Mouse (Mus musculus) kidney, postnatal 0 days (tissue): ENCODE results near the gene Camk1d. TPM values are rescaled to one million over a fixed set of nuclear protein-coding genes. Genes with fewer than 3 reads are reported as not detected.

Source experiments
- ATAC-seq: fragments of 200-750 bp; cut with Nextera tagmentation; replicated peaks from 2 replicates; pipeline ENCODE4 v1.8.0; 2017; ENCODE audit warnings: low read depth, moderate number of reproducible peaks, moderate TSS enrichment, moderate library complexity; ENCODE audit not compliant: low FRiP score
- DNase-seq: peaks from one replicate; pipeline ENCODE4 v3.0.0-alpha.2; 2016; ENCODE audit warnings: low spot score
- H3K27ac ChIP-seq: fragments of 300-500 bp; sonication (generic); 2 replicates; pipeline ENCODE4 v1.5.1; 2014; ENCODE audit warnings: mild to moderate bottlenecking
- H3K27me3 ChIP-seq: fragments of 300-500 bp; sonication (generic); 2 replicates; pipeline ENCODE4 v1.6.1; 2014; ENCODE audit warnings: low read length, mixed read lengths; ENCODE audit not compliant: insufficient read depth
- H3K36me3 ChIP-seq: fragments of 300-500 bp; sonication (generic); 2 replicates; pipeline ENCODE4 v1.6.1; 2014; ENCODE audit warnings: low read length, mixed read lengths; ENCODE audit not compliant: insufficient read depth
- H3K4me1 ChIP-seq: fragments of 300-500 bp; sonication (generic); replicated peaks from 2 replicates; pipeline ENCODE4 v1.6.1; 2014; ENCODE audit warnings: antibody characterized with exemption, low read length, mixed read lengths; ENCODE audit not compliant: insufficient read depth
- H3K4me2 ChIP-seq: fragments of 300-500 bp; sonication (generic); 2 replicates; pipeline ENCODE4 v1.6.1; 2014; ENCODE audit warnings: mild to moderate bottlenecking, low read length, moderate library complexity, mixed read lengths
- H3K4me3 ChIP-seq: fragments of 300-500 bp; sonication (generic); replicated peaks from 2 replicates; pipeline ENCODE4 v1.5.1; 2014; ENCODE audit warnings: low read depth, low read length
- H3K9ac ChIP-seq: fragments of 300-500 bp; sonication (generic); 2 replicates; pipeline ENCODE4 v1.6.1; 2014; ENCODE audit warnings: low read depth, low read length
- H3K9me3 ChIP-seq: fragments of 300-500 bp; sonication (generic); replicated peaks from 2 replicates; pipeline ENCODE4 v1.6.1; 2016; ENCODE audit warnings: low read length, inconsistent platforms, mixed read lengths
- CTCF ChIP-seq: IDR thresholded peaks from 2 replicates; pipeline ENCODE4 v1.5.1; 2016; ENCODE audit warnings: antibody characterized with exemption, low read depth, mild to moderate bottlenecking, moderate library complexity
- WGBS: fragments of 180-500 bp; shearing (Covaris S2); extraction: QIAGEN DNeasy Blood & Tissue Kit; methylation state at CpG from one replicate; pipeline ENCODE4 v1.1.7; 2014; 5-methylcytosine and 5-hydroxymethylcytosine counted together
- polyA plus RNA-seq: library from polyadenylated mRNA; unstranded; fragments of >200 nt; fragmentation: Nextera tagmentation; extraction: Ambion mirVana; gene quantifications from 2 replicates; pipeline ENCODE4 v1.2.1, GENCODE M21; 2015

Camk1d gene
- polyA plus RNA-seq, 1 experiment from 2014 or later: 1.5 TPM

DNA sequence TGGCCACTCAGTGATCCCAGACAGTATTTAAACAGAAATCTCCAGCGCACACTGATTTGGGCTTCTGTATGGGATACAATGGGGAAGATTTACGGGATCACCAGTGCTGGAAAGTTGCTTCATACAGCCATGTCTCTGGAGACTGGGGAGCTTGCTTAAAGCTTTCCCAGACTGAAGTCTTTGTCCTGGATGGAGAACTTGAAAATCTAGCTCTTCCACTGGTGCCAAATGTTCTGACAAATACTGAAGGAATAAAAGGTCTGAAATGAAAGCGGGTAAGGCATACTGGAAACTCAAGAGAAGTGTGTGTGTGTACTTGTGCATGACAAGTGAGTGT lies 427.3 kb downstream of the Camk1d start:
- no peaks in the 10 kb centered on the region for H3K27me3 ChIP-seq
- ATAC-seq: no peak
- no peak overlapping the region for H3K9ac ChIP-seq
- no peaks in the 10 kb centered on the region; the same call in 1 of the 2 replicates for H3K9me3 ChIP-seq
- TF ChIP-seq CTCF: no peak
- DNase-seq: peak; percentile 38
- H3K4me3 ChIP-seq: no peak overlapping the region
- no peaks in the 10 kb centered on the region for H3K36me3 ChIP-seq
- H3K27ac ChIP-seq: peak overlapping the region; percentile 66
- peaks cover 13% of the 10 kb centered on the region for H3K4me1 ChIP-seq
- no peak overlapping the region for H3K4me2 ChIP-seq
- WGBS: 67% methylated on average over 3 of the region's 3 CpGs

DNA sequence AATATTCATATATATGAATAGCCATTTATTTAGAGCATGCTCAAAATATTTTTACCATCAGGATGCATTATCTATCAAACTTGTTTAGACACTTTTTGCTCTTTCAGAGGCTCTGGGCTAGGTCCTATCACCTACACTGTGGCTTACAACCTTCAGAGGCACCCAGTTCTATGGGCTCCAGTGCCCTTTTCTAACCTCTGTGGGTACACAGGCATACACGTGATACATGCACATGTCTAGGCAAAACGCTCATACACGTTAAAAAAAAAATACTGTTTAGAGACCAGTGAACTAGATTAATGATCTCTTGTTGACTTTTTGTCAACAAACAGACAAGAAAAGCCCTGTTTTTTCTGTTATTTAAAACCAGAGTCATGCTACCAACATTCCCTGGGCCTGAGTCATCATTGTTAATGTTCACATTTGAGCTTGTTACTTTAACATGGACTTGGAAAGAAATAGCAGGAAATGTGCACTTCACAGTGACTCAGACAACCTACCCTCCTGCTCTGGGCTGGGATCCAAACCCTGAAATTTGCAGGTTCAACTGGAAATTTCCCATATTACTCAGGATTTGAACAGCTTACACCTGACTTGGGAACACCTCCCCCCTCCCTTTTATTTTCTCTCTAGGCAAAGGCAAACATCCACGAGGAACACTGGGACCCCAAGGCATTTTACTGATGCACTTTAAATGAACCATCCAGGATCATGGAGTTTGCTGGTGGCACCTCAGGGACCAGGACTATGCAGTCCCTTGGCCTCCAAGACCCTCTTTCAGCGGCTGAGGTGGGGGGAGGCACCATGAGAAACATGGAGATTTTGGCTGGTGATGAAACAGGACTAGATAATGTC lies 427.9 kb downstream of the Camk1d start:
- no peaks in the 10 kb centered on the region for H3K36me3 ChIP-seq
- TF ChIP-seq CTCF: no peak
- H3K27me3 ChIP-seq: no peaks in the 10 kb centered on the region
- H3K4me1 ChIP-seq: peaks cover 13% of the 10 kb centered on the region
- ATAC-seq (peak; percentile 87; the same call in 1 of the 2 replicates), DNase-seq (peak; percentile 93)
- no peak overlapping the region for H3K4me3 ChIP-seq
- no peak overlapping the region for H3K9ac ChIP-seq
- WGBS: 16% methylated on average over 5 of the region's 5 CpGs
- no peak overlapping the region for H3K4me2 ChIP-seq
- H3K9me3 ChIP-seq: no peaks in the 10 kb centered on the region; the same call in 1 of the 2 replicates
- peak overlapping the region; percentile 66 for H3K27ac ChIP-seq

GRCm38 (mm10) chr2:5284351-5284750 lies 430.0 kb downstream of the Camk1d start:
- no peak overlapping the region for H3K4me3 ChIP-seq
- ATAC-seq (no peak), DNase-seq (no peak)
- no peak for TF ChIP-seq CTCF
- H3K9me3 ChIP-seq: no peaks in the 10 kb centered on the region; the same call in 1 of the 2 replicates
- no peak overlapping the region for H3K27ac ChIP-seq
- 80% methylated on average over 5 of the region's 5 CpGs for WGBS
- peaks cover 13% of the 10 kb centered on the region for H3K4me1 ChIP-seq
- no peaks in the 10 kb centered on the region for H3K27me3 ChIP-seq
- no peak overlapping the region for H3K9ac ChIP-seq
- H3K4me2 ChIP-seq: no peak overlapping the region
- no peaks in the 10 kb centered on the region for H3K36me3 ChIP-seq

DNA sequence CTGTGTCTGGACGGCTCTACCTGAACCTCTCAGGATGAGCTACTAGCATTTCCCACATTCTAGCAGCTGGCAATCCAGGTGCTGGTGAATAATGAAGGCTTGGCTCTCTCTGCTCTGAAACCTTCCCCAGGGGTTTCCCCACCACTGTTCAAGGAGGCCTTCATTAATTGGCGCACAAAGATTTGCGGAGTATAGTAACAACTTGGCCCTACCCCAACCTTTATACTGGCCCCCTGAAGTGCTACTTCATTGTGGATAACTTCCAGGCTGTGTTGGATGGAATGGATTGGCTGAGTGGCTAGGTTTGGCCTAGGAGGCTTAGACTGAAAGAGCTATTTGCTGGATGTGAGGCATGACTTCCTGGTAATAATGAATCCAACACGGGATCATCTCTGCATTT lies 431.7 kb downstream of the Camk1d start:
- no peaks in the 10 kb centered on the region for H3K36me3 ChIP-seq
- H3K4me2 ChIP-seq: no peak overlapping the region
- H3K9me3 ChIP-seq: no peaks in the 10 kb centered on the region; the same call in 1 of the 2 replicates
- no peak for DNase-seq
- peaks cover 13% of the 10 kb centered on the region for H3K4me1 ChIP-seq
- H3K9ac ChIP-seq: no peak overlapping the region
- no peak for TF ChIP-seq CTCF
- no peak overlapping the region for H3K27ac ChIP-seq
- ATAC-seq: no peak
- no peak overlapping the region for H3K4me3 ChIP-seq
- 84% methylated on average over 4 of the region's 4 CpGs for WGBS
- no peaks in the 10 kb centered on the region for H3K27me3 ChIP-seq

DNA sequence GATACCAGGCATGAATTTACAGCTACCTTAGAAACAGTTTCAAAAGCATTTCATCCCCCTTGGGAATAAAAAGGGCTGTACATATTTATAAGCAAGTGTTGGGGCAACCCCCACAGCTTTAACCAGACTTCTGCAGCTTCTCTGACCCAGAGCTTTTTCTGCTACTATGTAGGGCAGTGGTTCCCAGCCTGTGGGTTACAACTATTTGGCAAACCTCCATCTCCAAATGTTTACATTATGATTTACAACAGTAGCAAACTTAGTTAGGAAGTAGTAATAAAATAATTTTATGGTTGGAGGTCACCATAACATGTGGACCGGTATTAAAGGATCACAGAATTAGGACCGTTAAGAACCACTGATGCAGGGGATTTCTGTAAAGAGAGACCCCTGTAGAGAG lies 446.3 kb downstream of the Camk1d start:
- TF ChIP-seq CTCF: no peak
- no peaks in the 10 kb centered on the region for H3K9me3 ChIP-seq
- H3K4me1 ChIP-seq: 0 out of 2 replicates have a peak, but pooled peaks cover 3% of the 10 kb centered on the region
- no peak overlapping the region for H3K4me3 ChIP-seq
- DNase-seq (peak; percentile 60), ATAC-seq (no peak)
- H3K27ac ChIP-seq: no peak overlapping the region
- WGBS: 20% methylated on average over 2 of the region's 2 CpGs
- no peaks in the 10 kb centered on the region for H3K36me3 ChIP-seq
- no peaks in the 10 kb centered on the region for H3K27me3 ChIP-seq
- no peak overlapping the region for H3K4me2 ChIP-seq
- H3K9ac ChIP-seq: no peak overlapping the region

GRCm38 (mm10) chr2:5262279-5262678 lies 452.0 kb downstream of the Camk1d start:
- Histone ChIP-seq H3K27ac (no peak overlapping the region), H3K27me3 (no peaks in the 10 kb centered on the region), H3K4me1 (no peaks in the 10 kb centered on the region), H3K9me3 (0 out of 2 replicates have a peak, but pooled peaks cover 2% of the 10 kb centered on the region), H3K4me3 (no peak overlapping the region), H3K4me2 (no peak overlapping the region), H3K36me3 (no peaks in the 10 kb centered on the region), H3K9ac (no peak overlapping the region)
- TF ChIP-seq CTCF: no peak
- DNase-seq: no peak
- WGBS: 94% methylated on average over 2 of the region's 2 CpGs
- ATAC-seq: no peak
